ENCODE assay signal across 14 mouse cellular contexts in the genomic region with DNA sequence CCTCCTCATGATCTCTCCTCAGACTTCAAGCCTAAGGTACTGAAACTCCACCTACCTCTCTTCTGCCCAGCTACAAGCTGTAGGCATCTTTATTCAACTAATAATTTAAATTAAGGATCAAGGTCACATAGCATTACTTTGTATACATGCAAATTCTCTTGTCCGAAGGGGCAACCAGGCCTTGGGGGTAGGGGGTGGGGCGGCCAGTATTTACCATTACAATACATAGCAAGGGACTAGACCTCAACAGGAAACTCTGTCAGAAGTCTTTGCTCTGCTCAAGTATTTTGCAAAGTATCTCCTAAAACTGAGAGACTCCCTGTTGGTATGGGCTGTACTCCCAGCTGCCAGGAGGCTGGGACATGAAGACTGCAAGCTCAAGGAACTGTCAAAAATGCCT.
DNase-seq lines count a peak whose midpoint lies in the region.
"Had no signal": no experiment of that assay in that cellular context is flagged by ENCODE, and none has a peak within 500 bp of the region (broad histone marks: within the 10 kb centered on the region; RNA-seq: fewer than 3 reads in every experiment).

No protein-coding gene starts in this region.

- peak; percentile 92 for DNase-seq in ES-CJ7 (ENCODE audit: low read depth, low spot score)
- DNase-seq in R1 (ENCODE audit: low read depth, low spot score) = peak; percentile 94
- no peak for DNase-seq in cerebellum, postnatal 10 days
- no peak for DNase-seq in thymus, adult 18-20 months
- no peak for DNase-seq in T-cell, adult 2 months (ENCODE audit: low spot score)
- DNase-seq: adrenal gland, adult 2 months; adrenal gland, postnatal 10 days; adrenal gland, postnatal 25 days; cerebellum, adult 11 months; cerebellum, adult 2 months; cerebellum, adult 9-10 months; cerebellum, postnatal 14 days; cerebellum, postnatal 36 days; embryo, embryonic 11 days had no signal

Comparison
In these comparisons a context has a peak if more than half of its experiments do, and no peak if none do; other contexts are left out.
1. DNase-seq: peak in ES-CJ7 (single experiment) and R1 (single experiment); none in cerebellum, postnatal 10 days (0 of 2), thymus, adult 18-20 months (0 of 2) and T-cell, adult 2 months (single experiment).